ENCODE assay signal across 8 mouse cellular contexts in the genomic region with DNA sequence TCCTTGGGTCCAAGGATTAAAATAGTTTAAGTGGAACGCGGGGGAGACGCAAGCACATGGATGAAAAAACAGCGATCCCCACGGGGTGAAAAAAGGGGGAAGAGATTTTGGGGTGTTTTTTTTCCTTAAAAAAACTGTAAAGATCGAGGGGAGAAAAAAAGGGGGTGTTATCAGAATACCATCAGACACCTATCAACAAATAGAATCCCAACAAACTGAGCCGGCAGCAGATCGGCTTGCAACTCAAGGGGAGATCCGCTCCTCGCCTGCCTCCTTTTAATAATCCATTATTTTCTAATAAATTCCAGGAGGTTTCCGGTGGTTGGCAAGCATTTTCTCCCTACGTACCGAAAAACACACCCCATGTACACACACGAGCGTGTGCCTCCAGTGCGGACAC. TPM values are rescaled to one million over a fixed set of nuclear protein-coding genes. Genes with fewer than 3 reads are reported as not detected.
DNase-seq lines count a peak whose midpoint lies in the region; ATAC-seq and TF ChIP-seq lines count a peak whose summit lies in the region.

No protein-coding gene starts in this region.

- peaks cover 9% of the 10 kb centered on the region for H3K4me1 ChIP-seq in lung, embryonic 16.5 days (replicated peaks; ENCODE audit: control insufficient read depth, insufficient read depth, low read length)
- no peaks in the 10 kb centered on the region for H3K4me1 ChIP-seq in embryonic fibroblast, embryonic 13.5 days (ENCODE audit: control insufficient read depth, insufficient read depth, low read length)
- H3K4me1 ChIP-seq in limb, embryonic 10.5 days = peaks cover 19% of the 10 kb centered on the region
- no peaks in the 10 kb centered on the region for H3K4me1 ChIP-seq in olfactory bulb, adult 2 months (ENCODE audit: control insufficient read depth, insufficient read depth, low read length)

- peak overlapping the region; percentile 100 for H3K27ac ChIP-seq in lung, embryonic 16.5 days (ENCODE audit: low read length)
- H3K27ac ChIP-seq in embryonic fibroblast, embryonic 13.5 days (ENCODE audit: insufficient read depth, low read length) = peak overlapping the region; percentile 20; the same call in 1 of the 2 replicates
- peak overlapping the region; percentile 98 for H3K27ac ChIP-seq in limb, embryonic 10.5 days
- H3K27ac ChIP-seq in olfactory bulb, adult 2 months (ENCODE audit: insufficient read depth, low read depth, low read length) = peak overlapping the region; percentile 68

- ATAC-seq in lung, embryonic 16.5 days (ENCODE audit: low read depth) = no peak
- ATAC-seq in cerebellum, adult (ENCODE audit: insufficient number of reproducible peaks, low FRiP score, low TSS enrichment) = no peak

- H3K4me3 ChIP-seq in lung, embryonic 16.5 days (ENCODE audit: low read length) = peak overlapping the region; percentile 89
- peak overlapping the region; percentile 66 for H3K4me3 ChIP-seq in embryonic fibroblast, embryonic 13.5 days (ENCODE audit: insufficient read depth, low read length)
- H3K4me3 ChIP-seq in limb, embryonic 10.5 days = peak overlapping the region; percentile 90
- peak overlapping the region; percentile 59 for H3K4me3 ChIP-seq in olfactory bulb, adult 2 months (ENCODE audit: insufficient read depth, low read depth, low read length)

- WGBS in lung, embryonic 16.5 days = 0% methylated on average over 16 of the region's 16 CpGs
- WGBS in limb, embryonic 10.5 days = under 1% methylated on average over 16 of the region's 16 CpGs
- WGBS in olfactory bulb, adult 2 months = under 1% methylated on average over 16 of the region's 16 CpGs

- no peaks in the 10 kb centered on the region for H3K36me3 ChIP-seq in lung, embryonic 16.5 days (ENCODE audit: control insufficient read depth, insufficient read depth, low read length)
- no peaks in the 10 kb centered on the region for H3K36me3 ChIP-seq in limb, embryonic 10.5 days

- no peak for TF ChIP-seq CTCF in embryonic fibroblast, embryonic 13.5 days (IDR thresholded peaks at IDR 0.05; ENCODE audit: borderline replicate concordance, insufficient read depth, low read length)
- no peak for TF ChIP-seq CTCF in olfactory bulb, adult 2 months (IDR thresholded peaks at IDR 0.05; ENCODE audit: insufficient read depth, low read depth, low read length)

- no peak for DNase-seq in lung, postnatal 25 days (ENCODE audit: low spot score)
- no peak for DNase-seq in limb, embryonic 10.5 days (ENCODE audit: low spot score)
- DNase-seq in layer of hippocampus, adult 8-10 months (ENCODE audit: low spot score in 2 of 2) = no peak
- DNase-seq in adrenal gland, adult (ENCODE audit: inconsistent age in 2 of 2, low spot score in 1 of 2) = no peak

- 0 out of 2 replicates have a peak, but pooled peaks have one; percentile 3 for TF ChIP-seq POLR2A in embryonic fibroblast, embryonic 13.5 days (IDR thresholded peaks at IDR 0.05; ENCODE audit: low read depth, low read length)
- no peak for TF ChIP-seq POLR2A in olfactory bulb, adult 2 months (IDR thresholded peaks at IDR 0.05; ENCODE audit: insufficient read depth, low read depth, low read length)

- no peaks in the 10 kb centered on the region for H3K9me3 ChIP-seq in lung, embryonic 16.5 days (ENCODE audit: control insufficient read depth, low read length)
- H3K9me3 ChIP-seq in limb, embryonic 10.5 days (replicated peaks) = no peaks in the 10 kb centered on the region

- H3K27me3 ChIP-seq in lung, embryonic 16.5 days (ENCODE audit: control insufficient read depth, insufficient read depth, low read depth, low read length) = no peaks in the 10 kb centered on the region
- H3K27me3 ChIP-seq in limb, embryonic 10.5 days (ENCODE audit: low read depth, poor library complexity, severe bottlenecking) = no peaks in the 10 kb centered on the region

- peak overlapping the region; percentile 98 for H3K9ac ChIP-seq in lung, embryonic 16.5 days (ENCODE audit: low read length)

- peak overlapping the region; percentile 73 for H3K4me2 ChIP-seq in lung, embryonic 16.5 days (ENCODE audit: low read depth, low read length)

RNA-seq across cellular contexts. Expression of gene Maml3, which starts 0.7 kb away (rescaled TPM):
- 8.5 and 9.6 TPM in 2 replicates for polyA plus RNA-seq in lung, embryonic 16.5 days (2015; fragmentation: Nextera tagmentation; extraction: Ambion mirVana)
- polyA plus RNA-seq in embryonic fibroblast, embryonic 13.5 days (2011; ENCODE audit: insufficient read length, low read depth, missing spikeins) = 1.8 and 2.2 TPM in 2 replicates
- polyA plus RNA-seq in limb, embryonic 10.5 days (2016; fragmentation: Nextera tagmentation; extraction: Ambion mirVana) = 4.3 and 4.7 TPM in 2 replicates
- polyA plus RNA-seq in olfactory bulb, adult 2 months (2012; ENCODE audit: insufficient read depth, insufficient read length, low replicate concordance, missing spikeins) = not detected in 2 replicates
- total RNA-seq in layer of hippocampus, adult 8-10 months (2022) = 1 to 10 TPM; 7.0 to 9.3 (median 8.0) TPM

Comparison
In these comparisons a context has a peak if more than half of its experiments do, and no peak if none do; other contexts are left out.
1. H3K27ac ChIP-seq: peak in every context shown above with its lines; median percentile 100 in lung, embryonic 16.5 days; 98 in limb, embryonic 10.5 days; 68 in olfactory bulb, adult 2 months; 20 in embryonic fibroblast, embryonic 13.5 days.